12 mouse cellular contexts compared by ENCODE assay signal in genomic region chr15:85656852-85657251, GRCm38 (mm10).
DNase-seq lines count a peak whose midpoint lies in the region; ATAC-seq and TF ChIP-seq lines count a peak whose summit lies in the region.
"Had no signal": no experiment of that assay in that cellular context is flagged by ENCODE, and none has a peak within 500 bp of the region (broad histone marks: within the 10 kb centered on the region; RNA-seq: fewer than 3 reads in every experiment).

No protein-coding gene starts in this region.

- H3K27ac ChIP-seq in forebrain, postnatal 0 days (ENCODE audit: low read depth, low read length): peak overlapping the region; percentile 55; the same call in 1 of the 2 replicates
- no peak overlapping the region for H3K27ac ChIP-seq in forebrain, embryonic 11.5 days (ENCODE audit: low read depth, low read length)
- peak overlapping the region; percentile 100 for H3K27ac ChIP-seq in left cerebral cortex, adult 2 months
- H3K27ac ChIP-seq in neural tube, embryonic 13.5 days (replicated peaks): peak overlapping the region; percentile 62
- H3K27ac ChIP-seq in midbrain, embryonic 14.5 days (replicated peaks; ENCODE audit: low read depth, low read length): no peak overlapping the region
- H3K27ac ChIP-seq: forebrain, embryonic 10.5 days; intestine, embryonic 15.5 days; liver, embryonic 15.5 days had no signal

- no peak for DNase-seq in forebrain, postnatal 0 days
- DNase-seq in forebrain, embryonic 11.5 days (ENCODE audit: low spot score): no peak
- DNase-seq in left cerebral cortex, adult 2 months (ENCODE audit: extremely low spot score in 1 of 2, low spot score in 2 of 2): no peak
- DNase-seq in left cerebral cortex, adult 18-20 months (ENCODE audit: low spot score in 2 of 2): no peak
- DNase-seq in brain, adult 2 months (ENCODE audit: low read depth, low spot score): peak; percentile 73
- DNase-seq in midbrain, embryonic 14.5 days: no peak
- DNase-seq: layer of hippocampus, postnatal 36 days had no signal

- no peaks in the 10 kb centered on the region for H3K9me3 ChIP-seq in forebrain, postnatal 0 days (ENCODE audit: low read length)
- no peaks in the 10 kb centered on the region for H3K9me3 ChIP-seq in forebrain, embryonic 11.5 days (ENCODE audit: control insufficient read depth, low read length)
- H3K9me3 ChIP-seq in neural tube, embryonic 13.5 days: no peaks in the 10 kb centered on the region
- H3K9me3 ChIP-seq in midbrain, embryonic 14.5 days (ENCODE audit: control insufficient read depth, low read length): no peaks in the 10 kb centered on the region
- H3K9me3 ChIP-seq: forebrain, embryonic 10.5 days; intestine, embryonic 15.5 days; liver, embryonic 15.5 days had no signal

- intact Hi-C loops in left cerebral cortex, adult 2 months (cut with DNase I): no loop called here

- H3K27me3 ChIP-seq in forebrain, postnatal 0 days (ENCODE audit: insufficient read depth, low read length): no peaks in the 10 kb centered on the region
- peaks cover 84% of the 10 kb centered on the region for H3K27me3 ChIP-seq in forebrain, embryonic 11.5 days (ENCODE audit: control insufficient read depth, insufficient read depth, low read length)
- H3K27me3 ChIP-seq in neural tube, embryonic 13.5 days: peaks cover 54% of the 10 kb centered on the region
- peaks cover 51% of the 10 kb centered on the region for H3K27me3 ChIP-seq in midbrain, embryonic 14.5 days (ENCODE audit: control insufficient read depth, insufficient read depth, low read length)

- no peak for TF ChIP-seq CTCF in forebrain, postnatal 0 days (IDR thresholded peaks at IDR 0.05; ENCODE audit: low read depth)
- no peak for TF ChIP-seq CTCF in left cerebral cortex, adult 2 months (IDR thresholded peaks at IDR 0.05)

- peaks cover 37% of the 10 kb centered on the region for H3K4me1 ChIP-seq in forebrain, postnatal 0 days (ENCODE audit: insufficient read depth)
- H3K4me1 ChIP-seq in forebrain, embryonic 11.5 days (replicated peaks; ENCODE audit: control insufficient read depth, insufficient read depth, low read length): peaks cover 13% of the 10 kb centered on the region; the same call in 1 of the 2 replicates
- peaks cover 89% of the 10 kb centered on the region for H3K4me1 ChIP-seq in neural tube, embryonic 13.5 days (replicated peaks)
- H3K4me1 ChIP-seq in midbrain, embryonic 14.5 days (ENCODE audit: control insufficient read depth, insufficient read depth, low read length): peaks cover 47% of the 10 kb centered on the region
- H3K4me1 ChIP-seq: liver, embryonic 15.5 days had no signal

- no peak overlapping the region for H3K4me2 ChIP-seq in forebrain, postnatal 0 days (ENCODE audit: low read depth)
- H3K4me2 ChIP-seq in forebrain, embryonic 11.5 days (ENCODE audit: low read depth, low read length, severe bottlenecking): no peak overlapping the region
- peak overlapping the region; percentile 72 for H3K4me2 ChIP-seq in neural tube, embryonic 13.5 days
- H3K4me2 ChIP-seq in midbrain, embryonic 14.5 days (ENCODE audit: low read length): no peak overlapping the region

- ATAC-seq in forebrain, postnatal 0 days: no peak
- ATAC-seq in forebrain, embryonic 11.5 days (replicated peaks; ENCODE audit: low FRiP score): no peak
- ATAC-seq in neural tube, embryonic 13.5 days (ENCODE audit: low read depth): no peak
- ATAC-seq in megakaryocyte progenitor cell, adult 5-6 weeks (replicated peaks; ENCODE audit: poor library complexity): no peak
- ATAC-seq in midbrain, embryonic 14.5 days (ENCODE audit: low FRiP score, low TSS enrichment): no peak
- ATAC-seq: intestine, embryonic 15.5 days had no signal

- WGBS in forebrain, postnatal 0 days: 44% methylated on average over 6 of the region's 6 CpGs
- 75% methylated on average over 6 of the region's 6 CpGs for WGBS in forebrain, embryonic 11.5 days
- 62% methylated on average over 6 of the region's 6 CpGs for WGBS in neural tube, embryonic 13.5 days
- 75% methylated on average over 6 of the region's 6 CpGs for WGBS in midbrain, embryonic 14.5 days

- no peaks in the 10 kb centered on the region for H3K36me3 ChIP-seq in forebrain, postnatal 0 days (ENCODE audit: insufficient read depth)
- H3K36me3 ChIP-seq in forebrain, embryonic 11.5 days (ENCODE audit: control insufficient read depth, insufficient read depth, low read length): no peaks in the 10 kb centered on the region
- 0 out of 2 replicates have a peak, but pooled peaks cover 4% of the 10 kb centered on the region for H3K36me3 ChIP-seq in neural tube, embryonic 13.5 days
- H3K36me3 ChIP-seq in midbrain, embryonic 14.5 days (ENCODE audit: control insufficient read depth, insufficient read depth, low read length): no peaks in the 10 kb centered on the region
- H3K36me3 ChIP-seq: forebrain, embryonic 10.5 days; intestine, embryonic 15.5 days; liver, embryonic 15.5 days had no signal

- H3K4me3 ChIP-seq in forebrain, postnatal 0 days (ENCODE audit: low read depth, low read length): no peak overlapping the region
- no peak overlapping the region for H3K4me3 ChIP-seq in forebrain, embryonic 11.5 days (ENCODE audit: low read depth, low read length)
- H3K4me3 ChIP-seq in left cerebral cortex, adult 2 months: no peak overlapping the region
- no peak overlapping the region for H3K4me3 ChIP-seq in neural tube, embryonic 13.5 days
- no peak overlapping the region for H3K4me3 ChIP-seq in midbrain, embryonic 14.5 days (replicated peaks; ENCODE audit: low read depth, low read length)
- H3K4me3 ChIP-seq: forebrain, embryonic 10.5 days; intestine, embryonic 15.5 days; liver, embryonic 15.5 days had no signal

- H3K9ac ChIP-seq in forebrain, postnatal 0 days: 0 out of 2 replicates have a peak overlapping the region, but pooled peaks have one; percentile 25
- no peak overlapping the region for H3K9ac ChIP-seq in forebrain, embryonic 11.5 days (ENCODE audit: low read length)
- no peak overlapping the region for H3K9ac ChIP-seq in neural tube, embryonic 13.5 days
- no peak overlapping the region for H3K9ac ChIP-seq in midbrain, embryonic 14.5 days (replicated peaks; ENCODE audit: low read length)
- H3K9ac ChIP-seq: intestine, embryonic 15.5 days; liver, embryonic 15.5 days had no signal

Comparison
In these comparisons a context has a peak if more than half of its experiments do, and no peak if none do; other contexts are left out.
1. H3K27ac ChIP-seq: peak in forebrain, postnatal 0 days (single experiment), left cerebral cortex, adult 2 months (single experiment) and neural tube, embryonic 13.5 days (single experiment); none in forebrain, embryonic 11.5 days (single experiment) and midbrain, embryonic 14.5 days (single experiment).